8 mouse cellular contexts compared by ENCODE assay signal in genomic region chr3:110141351-110142302, GRCm38 (mm10). TPM values are rescaled to one million over a fixed set of nuclear protein-coding genes. Genes with fewer than 3 reads are reported as not detected.
DNase-seq lines count a peak whose midpoint lies in the region; ATAC-seq and TF ChIP-seq lines count a peak whose summit lies in the region.

No protein-coding gene starts in this region.

- H3K27ac ChIP-seq in limb, embryonic 14.5 days (replicated peaks; ENCODE audit: low read depth, low read length), result no peak overlapping the region

- 0 out of 2 replicates have a peak, but pooled peaks cover 8% of the 10 kb centered on the region for H3K27me3 ChIP-seq in limb, embryonic 14.5 days (ENCODE audit: control insufficient read depth, insufficient read depth, low read length)
- peaks cover 21% of the 10 kb centered on the region for H3K27me3 ChIP-seq in myocyte (ENCODE audit: control insufficient read depth, insufficient read depth, insufficient read length)

- WGBS in limb, embryonic 14.5 days, result 2% methylated on average over 13 of the region's 13 CpGs

- TF ChIP-seq POLR2A in limb, embryonic 14.5 days (IDR thresholded peaks at IDR 0.05; ENCODE audit: borderline replicate concordance, extremely low read depth, insufficient read depth, insufficient read length), result no peak
- no peak for TF ChIP-seq POLR2A in myocyte (IDR thresholded peaks at IDR 0.05; ENCODE audit: insufficient read length, low read depth)

- 0 out of 2 replicates have a peak, but pooled peaks have one; percentile 18 for ATAC-seq in limb, embryonic 14.5 days (ENCODE audit: low FRiP score, low read depth)

- no peaks in the 10 kb centered on the region for H3K9me3 ChIP-seq in limb, embryonic 14.5 days (ENCODE audit: control insufficient read depth, low read length)

- no peaks in the 10 kb centered on the region for H3K79me2 ChIP-seq in myocyte (ENCODE audit: control insufficient read depth, insufficient read depth)

- 0 out of 2 replicates have a peak, but pooled peaks cover 3% of the 10 kb centered on the region for H3K4me1 ChIP-seq in limb, embryonic 14.5 days (ENCODE audit: control insufficient read depth, insufficient read depth, low read length)

- no peaks in the 10 kb centered on the region for H3K36me3 ChIP-seq in limb, embryonic 14.5 days (ENCODE audit: control insufficient read depth, insufficient read depth, low read length)
- no peaks in the 10 kb centered on the region for H3K36me3 ChIP-seq in myocyte (ENCODE audit: control insufficient read depth, insufficient read depth)

- H3K4me2 ChIP-seq in limb, embryonic 14.5 days (replicated peaks; ENCODE audit: low read depth, low read length, severe bottlenecking), result peak overlapping the region; percentile 95
- peak overlapping the region; percentile 93 for H3K4me2 ChIP-seq in myocyte (ENCODE audit: low read depth)

- peak overlapping the region; percentile 71 for H3K9ac ChIP-seq in limb, embryonic 14.5 days (ENCODE audit: low read depth, low read length, severe bottlenecking)

- peak; percentile 46 for DNase-seq in right cerebral cortex, adult 18-20 months
- no peak for DNase-seq in right cerebral cortex, postnatal 25 days
- DNase-seq in cerebellum, adult 9-10 months, result peak; percentile 89
- peak; percentile 11 to 23 for DNase-seq in frontal cortex, postnatal 25 days (ENCODE audit: low spot score in 2 of 2)
- peak; percentile 59 for DNase-seq in kidney, adult 9 months
- peak; percentile 90 for DNase-seq in limb, embryonic 14.5 days (ENCODE audit: low spot score)
- DNase-seq in spleen, adult 18-20 months, result no peak

- H3K4me3 ChIP-seq in limb, embryonic 14.5 days (replicated peaks; ENCODE audit: low read length), result peak overlapping the region; percentile 66
- peak overlapping the region; percentile 22 for H3K4me3 ChIP-seq in myocyte

- H3ac ChIP-seq in myocyte (ENCODE audit: control insufficient read depth, insufficient read length), result no peak overlapping the region

TF ChIP-seq in myocyte, 11 proteins besides CTCF, POLR2A, EP300 and RAD21:
- TF ChIP-seq TCF3 (IDR thresholded peaks at IDR 0.05; ENCODE audit: insufficient read length, low read depth), result no peak
- no peak for TF ChIP-seq POLR2AphosphoS2 (IDR thresholded peaks at IDR 0.05; ENCODE audit: insufficient read length, low read depth)
- TF ChIP-seq MAX (IDR thresholded peaks at IDR 0.05; ENCODE audit: low read depth), result no peak
- no peak for TF ChIP-seq TCF12 (IDR thresholded peaks at IDR 0.05; ENCODE audit: insufficient read depth, poor library complexity, severe bottlenecking)
- no peak for TF ChIP-seq SRF (IDR thresholded peaks at IDR 0.05; ENCODE audit: control insufficient read depth, insufficient read length, low read depth)
- TF ChIP-seq MYOG (IDR thresholded peaks at IDR 0.05; ENCODE audit: control insufficient read depth in 1 of 3, insufficient read depth in 1 of 3, insufficient read length in 2 of 3, low read depth in 2 of 3), result no peak
- no peak for TF ChIP-seq MYOD1 (IDR thresholded peaks at IDR 0.05; ENCODE audit: control insufficient read depth in 1 of 3, insufficient read length in 2 of 3, low read depth in 2 of 3)
- no peak for TF ChIP-seq E2F4 (IDR thresholded peaks at IDR 0.05; ENCODE audit: insufficient read depth)
- TF ChIP-seq REST (IDR thresholded peaks at IDR 0.05; ENCODE audit: insufficient read depth, insufficient read length), result no peak
- no peak for TF ChIP-seq USF1 (IDR thresholded peaks at IDR 0.05; ENCODE audit: low read depth)
- no peak for TF ChIP-seq CEBPB (IDR thresholded peaks at IDR 0.05; ENCODE audit: insufficient read depth, poor library complexity, severe bottlenecking)

RNA-seq across cellular contexts. Expression of gene Ntng1, which starts 2.2 kb away (rescaled TPM):
- polyA plus RNA-seq in limb, embryonic 14.5 days (2012; rRNA removed), result 7.1 and 7.4 TPM in 2 replicates
- polyA plus RNA-seq in limb, embryonic 14.5 days (2014; fragmentation: Nextera tagmentation; extraction: Ambion mirVana), result 5.7 and 7.4 TPM in 2 replicates
- polyA plus RNA-seq in myocyte (2012; fragmentation: generic; extraction: Trizol), result 0.01 TPM

Comparison
In these comparisons a context has a peak if more than half of its experiments do, and no peak if none do; other contexts are left out.
1. DNase-seq: peak in right cerebral cortex, adult 18-20 months (single experiment), cerebellum, adult 9-10 months (single experiment), frontal cortex, postnatal 25 days (2 of 2), kidney, adult 9 months (single experiment) and limb, embryonic 14.5 days (single experiment); none in right cerebral cortex, postnatal 25 days (single experiment) and spleen, adult 18-20 months (0 of 2).